Mouse (Mus musculus) retina, embryonic 14.5 days (tissue): ENCODE results near the gene Drap1.

ENCODE experiments used
- DNase-seq: peaks from one replicate; pipeline ENCODE4 v3.0.0-alpha.2; 2015; ENCODE audit warnings: low spot score

Gene Drap1

GRCm38 (mm10) chr19:5377446-5377845 is 47.3 kb downstream of the Drap1 start:
- DNase-seq, result no peak

DNA sequence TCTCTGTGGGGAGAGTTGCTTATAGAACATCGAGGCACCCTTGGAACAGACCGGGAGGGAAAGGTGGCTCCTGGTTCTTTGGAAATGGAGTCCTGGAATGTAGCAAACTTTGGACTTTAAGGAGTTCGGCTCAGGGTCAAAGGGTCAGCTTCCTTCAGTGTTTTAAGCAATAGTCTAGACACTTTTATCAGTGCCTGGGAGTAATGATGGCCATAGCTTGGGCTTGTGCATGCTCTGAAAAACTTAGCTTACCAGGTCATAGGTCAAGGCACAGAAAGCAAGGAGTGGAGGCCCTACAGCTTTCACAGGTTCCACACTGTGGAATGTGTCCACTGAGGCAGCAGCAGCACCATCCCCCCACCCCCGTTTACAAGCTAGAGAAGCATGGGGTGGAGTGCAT is 50.0 kb downstream of the Drap1 start:
- DNase-seq, result no peak

DNA sequence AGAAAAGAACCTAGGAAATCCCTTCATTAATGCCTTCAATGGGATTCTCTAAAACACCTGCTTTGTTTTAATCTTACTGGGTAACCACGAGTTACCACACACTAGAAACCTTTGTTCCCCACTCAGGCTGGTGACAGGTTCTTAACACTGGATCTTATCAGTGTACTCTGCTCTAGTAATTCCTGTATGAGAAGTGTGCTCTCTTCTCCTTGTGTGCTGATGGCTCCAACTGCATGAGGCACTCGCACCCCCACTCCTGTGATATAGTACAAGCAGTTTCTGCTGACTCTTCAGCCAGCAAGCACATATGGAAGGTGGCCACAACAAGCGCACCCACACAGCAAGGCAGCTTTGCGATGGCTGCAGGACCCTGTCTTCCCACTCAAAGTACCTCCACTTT is 50.6 kb downstream of the Drap1 start:
- DNase-seq, result no peak
